Mouse (Mus musculus): Measurements from ENCODE around the gene Uhrf1bp1.

DNA sequence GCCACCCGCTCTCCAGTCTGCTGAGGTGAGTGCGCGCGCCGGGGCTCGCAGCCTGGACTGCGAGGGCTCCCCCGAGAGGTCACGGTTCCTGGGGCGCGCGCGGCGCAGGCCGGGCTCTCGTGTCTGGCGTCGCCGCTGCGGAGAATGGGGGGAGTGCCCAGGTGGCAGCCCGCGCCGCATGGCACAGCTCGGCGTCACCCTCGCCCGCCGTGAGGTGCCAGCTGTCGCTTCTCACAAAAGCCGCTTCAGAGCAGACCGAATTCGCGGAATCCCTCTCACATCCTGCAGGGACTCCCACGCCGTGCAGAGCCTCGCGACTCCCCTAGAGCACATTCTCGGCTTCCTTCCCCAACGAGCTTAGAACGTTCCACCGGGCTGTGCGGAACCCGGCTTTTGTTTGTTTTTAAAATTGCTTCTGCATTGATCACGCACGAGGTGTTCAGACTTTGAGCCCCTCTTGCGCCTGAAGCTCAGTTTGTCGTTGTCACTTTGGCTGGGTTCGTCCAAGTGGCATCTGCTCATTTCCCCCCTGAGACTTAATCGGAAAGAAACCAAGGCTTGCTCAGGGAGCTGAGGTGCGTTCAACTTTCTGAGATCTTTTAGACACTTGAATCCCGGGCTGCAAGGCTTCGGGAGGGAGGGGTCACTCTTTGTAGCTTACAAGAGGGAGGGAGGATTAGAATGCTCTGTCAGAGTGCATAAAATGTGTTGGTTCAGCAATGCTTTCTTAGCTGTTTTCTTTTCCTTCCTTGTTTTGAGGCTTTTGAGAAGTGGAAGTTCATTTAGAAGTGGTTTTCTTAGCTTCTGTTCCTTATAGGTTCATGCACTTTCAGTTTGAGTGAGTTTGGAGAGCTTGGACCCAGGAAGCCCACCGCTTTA, 53.6 kb downstream of the Uhrf1bp1 start, which contains the start of gene Taf11:
- TF ChIP-seq CTCF (IDR thresholded peaks at IDR 0.05; ENCODE audit: borderline replicate concordance, extremely low read depth, insufficient read depth, insufficient read length) (no peak), POLR2A (IDR thresholded peaks at IDR 0.05; ENCODE audit: borderline replicate concordance, extremely low read depth, insufficient read depth, insufficient read length, poor library complexity, severe bottlenecking) (no peak)

Data from brain, embryonic 14.5 days (tissue).